Comparison of ENCODE assay signal across 29 mouse cellular contexts in the genomic region with DNA sequence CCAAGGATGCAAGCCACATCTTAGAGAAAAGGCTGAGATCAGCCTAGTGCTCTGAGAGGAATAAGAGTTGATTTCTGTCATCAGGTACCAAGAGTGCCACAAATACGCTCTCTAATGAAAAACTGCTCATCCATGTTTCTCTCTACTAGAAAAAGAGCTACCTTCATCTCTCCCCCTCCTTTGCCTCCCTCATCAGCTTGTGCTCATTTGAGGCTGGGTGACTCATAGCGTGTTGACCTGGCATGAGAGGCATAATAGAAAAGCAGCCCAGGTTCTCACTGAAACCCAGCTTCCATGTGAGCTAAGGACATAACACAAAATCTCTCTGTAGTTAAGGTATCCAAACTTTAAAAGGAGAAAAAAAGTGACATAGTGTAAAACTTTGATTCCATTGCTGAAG.
"Had no signal": no experiment of that assay in that cellular context is flagged by ENCODE, and none has a peak within 500 bp of the region (broad histone marks: within the 10 kb centered on the region; RNA-seq: fewer than 3 reads in every experiment).

No protein-coding gene starts in this region.

- H3K36me3 ChIP-seq: heart, embryonic 15.5 days; hindbrain, embryonic 10.5 days; hindbrain, embryonic 12.5 days; hindbrain, embryonic 13.5 days; hindbrain, embryonic 15.5 days; intestine, embryonic 15.5 days; kidney, embryonic 15.5 days had no signal

- H3K27me3 ChIP-seq: heart, embryonic 13.5 days; heart, embryonic 15.5 days; hindbrain, embryonic 12.5 days; hindbrain, embryonic 13.5 days; hindbrain, embryonic 15.5 days; intestine, embryonic 15.5 days; kidney, embryonic 15.5 days had no signal

- H3K4me3 ChIP-seq: heart, embryonic 13.5 days; heart, embryonic 15.5 days; hindbrain, embryonic 10.5 days; hindbrain, embryonic 12.5 days; hindbrain, embryonic 13.5 days; hindbrain, embryonic 15.5 days; intestine, embryonic 15.5 days; kidney, embryonic 15.5 days; layer of hippocampus, adult 2 months; left cerebral cortex, adult 2 months had no signal

- H3K27ac ChIP-seq: heart, embryonic 13.5 days; heart, embryonic 15.5 days; hindbrain, embryonic 10.5 days; hindbrain, embryonic 12.5 days; hindbrain, embryonic 13.5 days; hindbrain, embryonic 14.5 days; hindbrain, embryonic 15.5 days; hindbrain, postnatal 0 days; intestine, embryonic 15.5 days; kidney, embryonic 15.5 days; kidney, postnatal 0 days; layer of hippocampus, adult 2 months; left cerebral cortex, adult 2 months had no signal

- H3K4me1 ChIP-seq: hindbrain, embryonic 10.5 days; hindbrain, embryonic 13.5 days; hindbrain, embryonic 15.5 days; intestine, embryonic 15.5 days; kidney, embryonic 15.5 days had no signal

- H3K9ac ChIP-seq: heart, embryonic 13.5 days; heart, embryonic 15.5 days; hindbrain, embryonic 12.5 days; hindbrain, embryonic 13.5 days; hindbrain, embryonic 14.5 days; hindbrain, embryonic 15.5 days; intestine, embryonic 15.5 days; kidney, embryonic 15.5 days had no signal

- DNase-seq: heart, postnatal 10 days; heart, postnatal 14 days; heart, postnatal 36 days; heart, postnatal 4 days; kidney, adult 11 months; kidney, adult 18-20 months; kidney, adult 2 months; kidney, adult 8-10 months; kidney, adult 9 months; kidney, postnatal 10 days; kidney, postnatal 14 days; kidney, postnatal 25 days; kidney, postnatal 36 days; kidney, postnatal 4 days; layer of hippocampus, adult 9-11 months; layer of hippocampus, postnatal 36 days had no signal
